Mouse (Mus musculus): ENCODE measurements around the gene Ciita.

- TF ChIP-seq POLR2A (IDR thresholded peaks at IDR 0.05; ENCODE audit: control insufficient read depth, low read depth, low read length) (no peak), CTCF (IDR thresholded peaks at IDR 0.05; ENCODE audit: control insufficient read depth, insufficient read depth, insufficient replicate concordance, low read depth, low read length) (no peak)
These were observed 27.6 kb downstream of the Ciita start for GRCm38 (mm10) chr16:10507445-10507844.
